Mouse (Mus musculus): ENCODE results near the gene Olfr545.
A peak's percentile ranks its signal among the peaks of the same experiment; 100 is the strongest.
"Not testable (repeated sequence)": the region's sequence is repeated elsewhere in the genome, so short reads cannot be mapped to it uniquely, and the experiment has no call there.

Olfr545 gene

GRCm38 (mm10) chr7:102499473-102499872 is at the start of gene Olfr545:
TSS of gene Olfr545 (minus strand) at chr7:102499573.
- DNase-seq (ENCODE audit: low read depth, low spot score), result no peak

- peak; percentile 60 for DNase-seq (ENCODE audit: low read depth, low spot score)
Observed at GRCm38 (mm10) chr7:102541251-102541650, 41.9 kb upstream of the Olfr545 start.

GRCm38 (mm10) chr7:102540596-102540995 is 41.2 kb upstream of the Olfr545 start, which contains the start of gene Olfr548-ps1:
TSS of gene Olfr548-ps1 (plus strand) at chr7:102540896.
- DNase-seq (ENCODE audit: low read depth, low spot score), result no peak

GRCm38 (mm10) chr7:102534449-102534848 is 35.1 kb upstream of the Olfr545 start, which contains the start of gene Olfr547:
TSS of gene Olfr547 (plus strand) at chr7:102534749.
- DNase-seq (ENCODE audit: low read depth, low spot score), result no peak

- DNase-seq (ENCODE audit: low read depth, low spot score), result no peak
Observed at GRCm38 (mm10) chr7:102529052-102529451, 29.7 kb upstream of the Olfr545 start.

- DNase-seq (ENCODE audit: low read depth, low spot score), result no peak
Observed at GRCm38 (mm10) chr7:102517051-102517335, 17.6 kb upstream of the Olfr545 start.

- no peak for DNase-seq (ENCODE audit: low read depth, low spot score)
Observed at GRCm38 (mm10) chr7:102516261-102517050, 17.1 kb upstream of the Olfr545 start.

GRCm38 (mm10) chr7:102514144-102514543 is 14.8 kb upstream of the Olfr545 start:
- no peak for DNase-seq (ENCODE audit: low read depth, low spot score)

GRCm38 (mm10) chr7:102512814-102513435 is 13.6 kb upstream of the Olfr545 start:
- DNase-seq (ENCODE audit: low read depth, low spot score), result peak; percentile 87

- no peak for DNase-seq (ENCODE audit: low read depth, low spot score)
Observed at GRCm38 (mm10) chr7:102511927-102512326, 12.6 kb upstream of the Olfr545 start.

GRCm38 (mm10) chr7:102509726-102510125 is 10.4 kb upstream of the Olfr545 start:
- DNase-seq (ENCODE audit: low read depth, low spot score), result no peak

- no peak for DNase-seq (ENCODE audit: low read depth, low spot score)
Observed at GRCm38 (mm10) chr7:102508666-102509065, 9.3 kb upstream of the Olfr545 start.

GRCm38 (mm10) chr7:102508066-102508465 is 8.7 kb upstream of the Olfr545 start:
- DNase-seq (ENCODE audit: low read depth, low spot score), result no peak

- DNase-seq (ENCODE audit: low read depth, low spot score), result peak; percentile 75
Observed at GRCm38 (mm10) chr7:102506848-102507247, 7.5 kb upstream of the Olfr545 start.

- DNase-seq (ENCODE audit: low read depth, low spot score), result no peak
Observed at GRCm38 (mm10) chr7:102501986-102502385, 2.6 kb upstream of the Olfr545 start.

GRCm38 (mm10) chr7:102494416-102494815 is 5.0 kb downstream of the Olfr545 start:
- DNase-seq (ENCODE audit: low read depth, low spot score), result not testable (repeated sequence)

- DNase-seq (ENCODE audit: low read depth, low spot score), result no peak
Observed at GRCm38 (mm10) chr7:102488161-102488560, 11.2 kb downstream of the Olfr545 start, which contains the start of gene Olfr544. TSS of gene Olfr544 (minus strand) at chr7:102488313.

- DNase-seq (ENCODE audit: low read depth, low spot score), result no peak
Observed at GRCm38 (mm10) chr7:102486105-102486504, 13.3 kb downstream of the Olfr545 start.

GRCm38 (mm10) chr7:102484766-102485165 is 14.6 kb downstream of the Olfr545 start:
- DNase-seq (ENCODE audit: low read depth, low spot score), result not testable (repeated sequence)

GRCm38 (mm10) chr7:102483665-102484064 is 15.7 kb downstream of the Olfr545 start:
- DNase-seq (ENCODE audit: low read depth, low spot score), result no peak

GRCm38 (mm10) chr7:102481579-102481978 is 17.8 kb downstream of the Olfr545 start, which contains the start of gene Olfr543:
TSS of gene Olfr543 (minus strand) at chr7:102481679.
- no peak for DNase-seq (ENCODE audit: low read depth, low spot score)

- DNase-seq (ENCODE audit: low read depth, low spot score), result no peak
Observed at GRCm38 (mm10) chr7:102480821-102481220, 18.6 kb downstream of the Olfr545 start.
